Mouse (Mus musculus): ENCODE data around the gene Hist2h3b.

DNA sequence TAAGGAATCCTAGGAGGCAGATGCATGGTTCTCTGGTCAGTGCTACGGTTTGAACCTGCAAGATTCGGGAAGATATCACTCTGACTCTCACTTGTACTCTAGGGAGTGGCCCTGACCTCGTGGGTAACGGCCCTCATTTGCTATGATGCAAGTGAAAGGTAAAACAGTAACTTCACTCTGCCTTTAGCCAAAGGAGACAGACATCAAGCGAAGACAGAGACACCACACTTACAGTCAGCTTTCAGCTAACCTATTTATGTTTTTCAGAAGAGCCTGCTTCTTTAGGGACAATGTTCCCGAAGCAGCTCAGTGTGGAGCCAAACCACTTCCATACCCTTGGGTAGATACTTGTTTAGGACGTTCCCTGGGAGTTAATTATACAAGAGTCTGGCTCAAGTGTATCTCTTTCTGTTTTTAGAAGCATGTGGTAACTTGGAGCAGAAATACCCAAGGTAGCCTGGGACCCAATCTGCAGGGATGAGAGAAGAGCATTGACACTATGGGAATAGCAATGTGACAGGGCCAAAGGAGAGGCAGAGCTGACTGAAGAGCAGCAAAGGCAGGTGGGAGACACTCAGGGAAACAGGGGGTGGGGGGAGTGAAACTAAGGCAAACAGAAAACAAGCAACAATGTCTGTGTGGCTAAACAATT lies 24.4 kb upstream of the Hist2h3b start:
- TF ChIP-seq CTCF (IDR thresholded peaks at IDR 0.05; ENCODE audit: extremely low read depth, insufficient read depth, insufficient read length, insufficient replicate concordance), result no peak
- no peak for TF ChIP-seq POLR2A (IDR thresholded peaks at IDR 0.05; ENCODE audit: low read depth, low read length)

Measured in spleen, adult 2 months (tissue).